23 mouse cellular contexts compared by ENCODE assay signal in genomic region chr6:146698376-146698775, GRCm38 (mm10). TPM values are rescaled to one million over a fixed set of nuclear protein-coding genes. Genes with fewer than 3 reads are reported as not detected.
DNase-seq lines count a peak whose midpoint lies in the region; ATAC-seq lines count a peak whose summit lies in the region.
"Had no signal": no experiment of that assay in that cellular context is flagged by ENCODE, and none has a peak within 500 bp of the region (broad histone marks: within the 10 kb centered on the region; RNA-seq: fewer than 3 reads in every experiment).

No protein-coding gene starts in this region.

- peaks cover 4% of the 10 kb centered on the region for H3K9me3 ChIP-seq in heart, embryonic 11.5 days (replicated peaks; ENCODE audit: control insufficient read depth, low read length)
- H3K9me3 ChIP-seq in heart, embryonic 10.5 days, result peaks cover 4% of the 10 kb centered on the region; the same call in 1 of the 2 replicates
- H3K9me3 ChIP-seq: embryonic facial prominence, embryonic 13.5 days; embryonic facial prominence, embryonic 15.5 days; forebrain, embryonic 12.5 days had no signal

- H3K9ac ChIP-seq in heart, embryonic 11.5 days (ENCODE audit: low read depth, low read length), result no peak overlapping the region
- H3K9ac ChIP-seq: embryonic facial prominence, embryonic 13.5 days; embryonic facial prominence, embryonic 15.5 days; forebrain, embryonic 12.5 days had no signal

- ATAC-seq in heart, embryonic 11.5 days (replicated peaks; ENCODE audit: insufficient number of reproducible peaks, low FRiP score, low TSS enrichment), result no peak
- ATAC-seq: forebrain, embryonic 14.5 days had no signal

- no peaks in the 10 kb centered on the region for H3K27me3 ChIP-seq in heart, embryonic 11.5 days (ENCODE audit: control insufficient read depth, insufficient read depth, low read length)
- H3K27me3 ChIP-seq in heart, embryonic 10.5 days (ENCODE audit: insufficient read depth, poor library complexity, severe bottlenecking), result no peaks in the 10 kb centered on the region
- H3K27me3 ChIP-seq: embryonic facial prominence, embryonic 13.5 days; embryonic facial prominence, embryonic 15.5 days; forebrain, embryonic 12.5 days had no signal

- no peak overlapping the region for H3K27ac ChIP-seq in heart, embryonic 11.5 days (ENCODE audit: low read depth, low read length)
- no peak overlapping the region for H3K27ac ChIP-seq in heart, embryonic 10.5 days
- H3K27ac ChIP-seq: embryonic facial prominence, embryonic 13.5 days; embryonic facial prominence, embryonic 15.5 days; forebrain, embryonic 10.5 days; forebrain, embryonic 12.5 days had no signal

- H3K4me1 ChIP-seq in heart, embryonic 11.5 days (ENCODE audit: control insufficient read depth, insufficient read depth, low read length), result no peaks in the 10 kb centered on the region
- H3K4me1 ChIP-seq in heart, embryonic 10.5 days, result peaks cover 5% of the 10 kb centered on the region
- H3K4me1 ChIP-seq: embryonic facial prominence, embryonic 15.5 days; forebrain, embryonic 10.5 days; forebrain, embryonic 12.5 days had no signal

- 88% methylated on average over 4 of the region's 4 CpGs for WGBS in heart, embryonic 11.5 days (ENCODE audit: insufficient replicate concordance)
- WGBS in heart, embryonic 10.5 days, result 86% methylated on average over 4 of the region's 4 CpGs

- H3K36me3 ChIP-seq in heart, embryonic 11.5 days (ENCODE audit: control insufficient read depth, insufficient read depth, low read length), result no peaks in the 10 kb centered on the region
- H3K36me3 ChIP-seq in heart, embryonic 10.5 days, result no peaks in the 10 kb centered on the region
- H3K36me3 ChIP-seq: embryonic facial prominence, embryonic 13.5 days; embryonic facial prominence, embryonic 15.5 days; forebrain, embryonic 10.5 days; forebrain, embryonic 12.5 days had no signal

- H3K4me3 ChIP-seq in heart, embryonic 11.5 days (ENCODE audit: low read depth, low read length), result no peak overlapping the region
- H3K4me3 ChIP-seq in heart, embryonic 10.5 days, result no peak overlapping the region
- H3K4me3 ChIP-seq: embryonic facial prominence, embryonic 13.5 days; embryonic facial prominence, embryonic 15.5 days; erythroblast, embryonic 14.5 days; forebrain, embryonic 10.5 days; forebrain, embryonic 12.5 days had no signal

- intact Hi-C loops in heart, postnatal 36 days (cut with DNase I), result no loop called here

- DNase-seq in heart, adult 11 months, result peak; percentile 83
- DNase-seq in heart, embryonic 10.5 days (ENCODE audit: low spot score), result peak; percentile 45
- no peak for DNase-seq in heart, postnatal 36 days
- DNase-seq in testis, postnatal 10 days (ENCODE audit: low spot score), result peak; percentile 24
- no peak for DNase-seq in testis, postnatal 14 days (ENCODE audit: low spot score)
- no peak for DNase-seq in lung, postnatal 10 days
- DNase-seq: adrenal gland, adult 2 months; adrenal gland, postnatal 10 days; adrenal gland, postnatal 25 days; cerebellum, adult 11 months; cerebellum, adult 18-20 months; cerebellum, adult 8-10 months; cerebellum, adult 9-11 months; cerebellum, postnatal 14 days; cerebellum, postnatal 36 days; embryo, embryonic 11 days had no signal

- H3K4me2 ChIP-seq in heart, embryonic 11.5 days, result no peak overlapping the region
- H3K4me2 ChIP-seq: embryonic facial prominence, embryonic 13.5 days; embryonic facial prominence, embryonic 15.5 days; forebrain, embryonic 12.5 days had no signal

RNA-seq across cellular contexts. Expression of gene Stk38l, which starts 26.4 kb away (rescaled TPM):
- polyA plus RNA-seq in heart, embryonic 11.5 days (2014; fragmentation: Nextera tagmentation; extraction: Ambion mirVana), result 42.4 and 46.7 TPM in 2 replicates
- polyA plus RNA-seq in heart, embryonic 10.5 days (2016; fragmentation: Nextera tagmentation; extraction: Ambion mirVana), result 31.7 and 40.6 TPM in 2 replicates
- total RNA-seq in heart, postnatal 36 days (2021), result 10 to 100 TPM; 12.8 to 13.7 TPM

RNA-seq across cellular contexts. Expression of gene Tm7sf3, which starts 55.8 kb away (rescaled TPM):
- 39.9 and 48.3 TPM in 2 replicates for polyA plus RNA-seq in heart, embryonic 11.5 days (2014; fragmentation: Nextera tagmentation; extraction: Ambion mirVana)
- polyA plus RNA-seq in heart, embryonic 10.5 days (2016; fragmentation: Nextera tagmentation; extraction: Ambion mirVana), result 38.3 and 46.9 TPM in 2 replicates
- 10 to 100 TPM; 15.8 to 18.0 TPM for total RNA-seq in heart, postnatal 36 days (2021)

RNA-seq across cellular contexts. Expression of gene Med21, which starts 56.0 kb away (rescaled TPM):
- polyA plus RNA-seq in heart, embryonic 11.5 days (2014; fragmentation: Nextera tagmentation; extraction: Ambion mirVana), result 129 and 133 TPM in 2 replicates
- 123 and 129 TPM in 2 replicates for polyA plus RNA-seq in heart, embryonic 10.5 days (2016; fragmentation: Nextera tagmentation; extraction: Ambion mirVana)
- total RNA-seq in heart, postnatal 36 days (2021), result 10 to 100 TPM; 46.6 to 48.5 TPM

Comparison
In these comparisons a context has a peak if more than half of its experiments do, and no peak if none do; other contexts are left out.
1. DNase-seq: peak in heart, adult 11 months (single experiment), heart, embryonic 10.5 days (single experiment) and testis, postnatal 10 days (single experiment); none in heart, postnatal 36 days (0 of 2), testis, postnatal 14 days (single experiment) and lung, postnatal 10 days (single experiment).